Mouse (Mus musculus) thymus, adult 2 months (tissue): ENCODE results near the gene Nrsn2.

Source experiments
- CTCF ChIP-seq: fragments of 200-500 bp; IDR thresholded peaks from 2 replicates; pipeline ENCODE4 v1.5.1; 2012; ENCODE audit warnings: mild to moderate bottlenecking, control low read depth, low read length, moderate library complexity, borderline replicate concordance; ENCODE audit not compliant: control insufficient read depth, poor library complexity, insufficient read depth; ENCODE audit errors: extremely low read depth
- POLR2A ChIP-seq: fragments of 200-500 bp; IDR thresholded peaks from 2 replicates; pipeline ENCODE4 v1.6.1; 2012; ENCODE audit warnings: mild to moderate bottlenecking, low read length, control low read depth, moderate library complexity; ENCODE audit not compliant: control insufficient read depth, poor library complexity, insufficient read depth; ENCODE audit errors: extremely low read depth

GRCm38 (mm10) chr2:152397680-152398435 lies 21.4 kb upstream of the Nrsn2 start, which contains the start of gene Sox12:
- TF ChIP-seq POLR2A (no peak), CTCF (0 out of 2 replicates have a peak, but pooled peaks have one; percentile 15)
